Mouse (Mus musculus): ENCODE data around the gene Fcrls.

Fcrls gene

GRCm38 (mm10) chr3:87263436-87263835 lies at the start of gene Fcrls:
Fcrls (minus strand) TSS chr3:87263738.
- DNase-seq (ENCODE audit: low spot score) = no peak

- peak; percentile 4 for DNase-seq (ENCODE audit: low spot score)
Measured at GRCm38 (mm10) chr3:87309922-87310321, 46.4 kb upstream of the Fcrls start.

- DNase-seq (ENCODE audit: low spot score) = no peak
Measured at GRCm38 (mm10) chr3:87299901-87300300, 36.4 kb upstream of the Fcrls start.

GRCm38 (mm10) chr3:87274372-87274771 lies 10.8 kb upstream of the Fcrls start:
- no peak for DNase-seq (ENCODE audit: low spot score)

- no peak for DNase-seq (ENCODE audit: low spot score)
Measured at GRCm38 (mm10) chr3:87266581-87266980, 3.0 kb upstream of the Fcrls start.

- no peak for DNase-seq (ENCODE audit: low spot score)
Measured at GRCm38 (mm10) chr3:87255239-87255638, 8.3 kb downstream of the Fcrls start.

GRCm38 (mm10) chr3:87249571-87249970 lies 14.0 kb downstream of the Fcrls start:
- DNase-seq (ENCODE audit: low spot score) = no peak

- no peak for DNase-seq (ENCODE audit: low spot score)
Measured at GRCm38 (mm10) chr3:87247292-87247691, 16.2 kb downstream of the Fcrls start.

- DNase-seq (ENCODE audit: low spot score) = peak; percentile 82
Measured at GRCm38 (mm10) chr3:87243654-87244053, 19.9 kb downstream of the Fcrls start.

GRCm38 (mm10) chr3:87240909-87241308 lies 22.6 kb downstream of the Fcrls start:
- DNase-seq (ENCODE audit: low spot score) = no peak

GRCm38 (mm10) chr3:87223636-87224035 lies 39.9 kb downstream of the Fcrls start:
- DNase-seq (ENCODE audit: low spot score) = no peak

GRCm38 (mm10) chr3:87222346-87222745 lies 41.2 kb downstream of the Fcrls start:
- no peak for DNase-seq (ENCODE audit: low spot score)

- no peak for DNase-seq (ENCODE audit: low spot score)
Measured at GRCm38 (mm10) chr3:87215176-87215575, 48.4 kb downstream of the Fcrls start.

GRCm38 (mm10) chr3:87214221-87214864 lies 49.2 kb downstream of the Fcrls start:
- DNase-seq (ENCODE audit: low spot score) = no peak

- no peak for DNase-seq (ENCODE audit: low spot score)
Measured at GRCm38 (mm10) chr3:87206336-87207075, 57.0 kb downstream of the Fcrls start.

Measured in embryo, embryonic 10.5 days (tissue).